Comparison of ENCODE assay signal across 8 mouse cellular contexts in the genomic region with DNA sequence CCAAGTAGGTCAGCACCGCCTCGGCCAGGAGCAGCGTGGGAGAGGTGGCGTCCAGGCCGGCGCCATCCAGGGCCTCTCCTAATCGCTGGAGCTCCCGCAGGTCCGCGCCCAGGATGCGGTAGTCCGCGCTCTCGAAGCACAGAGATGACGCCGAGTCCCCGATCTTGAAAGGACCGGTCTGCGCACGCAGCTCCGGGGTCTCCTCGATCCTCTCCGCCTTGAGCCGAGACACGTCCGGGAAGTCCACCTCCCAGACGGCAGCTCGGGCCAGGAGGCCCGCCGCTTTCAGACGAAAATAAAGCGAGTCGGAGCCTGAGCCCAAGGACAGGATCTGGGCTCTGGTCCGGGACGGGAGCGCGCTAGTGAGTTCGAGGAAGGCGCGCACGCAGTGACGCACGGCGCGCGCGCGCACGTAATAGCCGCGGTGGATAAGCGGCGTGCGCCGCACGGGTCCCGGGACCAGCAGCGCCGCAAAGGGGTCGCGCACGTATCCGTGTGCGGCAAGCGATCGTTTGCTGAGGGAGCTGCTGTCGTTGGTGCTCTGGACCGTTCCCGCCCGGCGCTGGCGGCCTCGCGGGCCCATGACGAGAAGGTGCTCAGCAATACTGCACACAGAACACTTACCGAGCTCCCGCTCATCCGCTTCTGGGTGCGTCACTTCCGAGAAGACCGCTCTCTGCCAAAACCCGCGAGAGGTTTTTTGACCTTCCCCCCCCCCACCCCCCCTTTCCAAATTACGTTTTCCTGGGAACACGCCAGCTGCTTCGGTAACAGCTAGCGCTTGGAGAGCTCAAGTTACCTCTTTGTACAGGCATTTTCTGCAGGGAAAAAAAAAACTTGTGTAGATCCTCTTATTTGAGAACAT. TPM values are rescaled to one million over a fixed set of nuclear protein-coding genes. Genes with fewer than 3 reads are reported as not detected.
DNase-seq lines count a peak whose midpoint lies in the region; ATAC-seq lines count a peak whose summit lies in the region.

Gene Adal (plus strand): TSS at position 411 of the 865 bp plus-strand sequence.
Gene Lcmt2 (minus strand): TSS at position 636 of the 865 bp plus-strand sequence.

- WGBS in hindbrain, embryonic 15.5 days: under 1% methylated on average over 87 of the region's 87 CpGs

- H3K9me3 ChIP-seq in hindbrain, embryonic 15.5 days: no peaks in the 10 kb centered on the region

- peak within 1 kb of the TSS; percentile 88 for H3K9ac ChIP-seq in hindbrain, embryonic 15.5 days

- H3K36me3 ChIP-seq in hindbrain, embryonic 15.5 days: 0 out of 2 replicates have a peak, but pooled peaks cover 18% of the 10 kb centered on the region

- peak within 1 kb of the TSS; percentile 89 for H3K4me2 ChIP-seq in hindbrain, embryonic 15.5 days

- H3K4me1 ChIP-seq in hindbrain, embryonic 15.5 days (replicated peaks): peaks cover 40% of the 10 kb centered on the region

- DNase-seq in R1 (ENCODE audit: low read depth, low spot score): peak; percentile 94
- peak; percentile 95 to 97 for DNase-seq in cerebellum, postnatal 25 days
- peak; percentile 92 to 95 for DNase-seq in frontal cortex, postnatal 36 days (ENCODE audit: low spot score in 2 of 2)
- DNase-seq in left cerebral cortex, adult 11 months (ENCODE audit: low spot score): peak; percentile 90
- peak; percentile 91 to 93 for DNase-seq in lung, postnatal 4 days
- peak; percentile 86 for DNase-seq in retina, postnatal 7 days (ENCODE audit: low read depth, low spot score)
- DNase-seq in urinary bladder, adult 2 months (ENCODE audit: low spot score): peak; percentile 92

- H3K27me3 ChIP-seq in hindbrain, embryonic 15.5 days: no peaks in the 10 kb centered on the region

- H3K27ac ChIP-seq in hindbrain, embryonic 15.5 days (replicated peaks): peak within 1 kb of the TSS; percentile 100

- H3K4me3 ChIP-seq in hindbrain, embryonic 15.5 days: peak within 1 kb of the TSS; percentile 78

- peak; percentile 98 for ATAC-seq in hindbrain, embryonic 15.5 days (ENCODE audit: low FRiP score, low read depth)

RNA-seq across cellular contexts. Expression of gene Adal, which starts in this region (rescaled TPM):
- polyA plus RNA-seq in hindbrain, embryonic 15.5 days (2015; fragmentation: Nextera tagmentation; extraction: Ambion mirVana): 26.9 and 27.7 TPM in 2 replicates
- 10.2 and 12.4 TPM in 2 replicates for polyA plus RNA-seq in urinary bladder, adult 2 months (2012; rRNA removed)

RNA-seq across cellular contexts. Expression of gene Lcmt2, which starts in this region (rescaled TPM):
- 19.0 and 21.0 TPM in 2 replicates for polyA plus RNA-seq in hindbrain, embryonic 15.5 days (2015; fragmentation: Nextera tagmentation; extraction: Ambion mirVana)
- 7.9 and 8.9 TPM in 2 replicates for polyA plus RNA-seq in urinary bladder, adult 2 months (2012; rRNA removed)

Comparison
In these comparisons a context has a peak if more than half of its experiments do, and no peak if none do; other contexts are left out.
1. Peak in every context shown above with its lines: DNase-seq, ATAC-seq, H3K4me3 ChIP-seq and H3K27ac ChIP-seq.